Mouse (Mus musculus) gastrocnemius, postnatal 10 days (tissue): ENCODE measurements at regions not wholly inside any gene's neighbourhood (a gene's known extent, or its start where the extent isn't known, plus 50 kb on each side); places are given as distances from the start of the nearest gene placed in this dataset.

Source experiments
- DNase-seq: peaks from one replicate; pipeline ENCODE4 v3.0.0; 2021; ENCODE audit warnings: mixed read lengths

- DNase-seq = no peak
Observed at GRCm38 (mm10) chr5:43339671-43340070, 106.7 kb downstream of the Cpeb2 start.

GRCm38 (mm10) chr5:43341475-43341874, 108.5 kb downstream of the Cpeb2 start:
- DNase-seq = no peak

GRCm38 (mm10) chr5:43344441-43344840, 111.5 kb downstream of the Cpeb2 start:
- DNase-seq = no peak

- DNase-seq = no peak
Observed at GRCm38 (mm10) chr5:43350987-43351386, 118.0 kb downstream of the Cpeb2 start.

- DNase-seq = peak; percentile 10
Observed at GRCm38 (mm10) chr5:43353021-43353990, 120.3 kb downstream of the Cpeb2 start.

- no peak for DNase-seq
Observed at GRCm38 (mm10) chr5:43354351-43354942, 121.5 kb downstream of the Cpeb2 start.

- peak; percentile 75 for DNase-seq
Observed at GRCm38 (mm10) chr5:43355026-43355580, 122.1 kb downstream of the Cpeb2 start.

- DNase-seq = no peak
Observed at GRCm38 (mm10) chr5:43355832-43356231, 122.9 kb downstream of the Cpeb2 start.

GRCm38 (mm10) chr5:43357100-43357680, 124.2 kb downstream of the Cpeb2 start:
- no peak for DNase-seq

GRCm38 (mm10) chr5:43357901-43358300, 124.9 kb downstream of the Cpeb2 start:
- no peak for DNase-seq

GRCm38 (mm10) chr5:43358928-43359765, 126.2 kb downstream of the Cpeb2 start:
- DNase-seq = no peak

- peak; percentile 14 for DNase-seq
Observed at GRCm38 (mm10) chr5:43360298-43360697, 127.3 kb downstream of the Cpeb2 start.

GRCm38 (mm10) chr5:43361026-43361425, 128.1 kb downstream of the Cpeb2 start:
- no peak for DNase-seq

- no peak for DNase-seq
Observed at GRCm38 (mm10) chr5:43372385-43372784, 139.4 kb downstream of the Cpeb2 start.

- no peak for DNase-seq
Observed at GRCm38 (mm10) chr5:43384689-43385375, 130.5 kb upstream of the C1qtnf7 start.

GRCm38 (mm10) chr5:43390997-43391396, 124.3 kb upstream of the C1qtnf7 start:
- DNase-seq = no peak

- DNase-seq = no peak
Observed at GRCm38 (mm10) chr5:43391412-43392029, 123.8 kb upstream of the C1qtnf7 start.

- DNase-seq = no peak
Observed at GRCm38 (mm10) chr5:43392908-43393545, 122.3 kb upstream of the C1qtnf7 start.

GRCm38 (mm10) chr5:43417259-43417658, 98.1 kb upstream of the C1qtnf7 start:
- no peak for DNase-seq
